Mouse (Mus musculus) heart, embryonic 14.5 days (tissue): ENCODE measurements around the gene Cchcr1. TPM values are rescaled to one million over a fixed set of nuclear protein-coding genes. Genes with fewer than 3 reads are reported as not detected.
"Not testable (repeated sequence)": the region's sequence is repeated elsewhere in the genome, so short reads cannot be mapped to it uniquely, and the experiment has no call there.

Source experiments
- ATAC-seq: fragments of 200-750 bp; cut with Nextera tagmentation; 2 replicates; pipeline ENCODE4 v1.8.0; 2017; ENCODE audit warnings: low read depth, moderate TSS enrichment; ENCODE audit not compliant: insufficient number of reproducible peaks, insufficient read depth, low FRiP score
- H3K27ac ChIP-seq, 2 experiments: fragments of 200-500 bp in 1 of 2; fragments of 300-500 bp in 1 of 2; sonication (generic) in 1 of 2; replicated peaks in 1 of 2; 2 replicates each; pipeline ENCODE4 v1.5.1; 2012 to 2014; ENCODE audit warnings: low read depth in 2 of 2, low read length in 2 of 2, control low read depth in 1 of 2, mild to moderate bottlenecking in 1 of 2, mixed read lengths in 1 of 2; ENCODE audit not compliant: control insufficient read depth in 1 of 2, insufficient read depth in 1 of 2
- H3K27me3 ChIP-seq: fragments of 300-500 bp; sonication (generic); 2 replicates; pipeline ENCODE4 v1.6.1; 2014; ENCODE audit warnings: mild to moderate bottlenecking, low read length, control low read depth; ENCODE audit not compliant: control insufficient read depth, insufficient read depth
- H3K36me3 ChIP-seq: fragments of 300-500 bp; sonication (generic); 2 replicates; pipeline ENCODE4 v1.6.1; 2014; ENCODE audit warnings: mild to moderate bottlenecking, control low read depth, low read length, mixed read lengths; ENCODE audit not compliant: control insufficient read depth, insufficient read depth
- H3K4me1 ChIP-seq, 2 experiments: fragments of 200-500 bp in 1 of 2; fragments of 300-500 bp in 1 of 2; sonication (generic) in 1 of 2; 2 replicates each; pipeline ENCODE4 v1.6.1; 2012 to 2014; ENCODE audit warnings: low read length in 2 of 2, control low read depth in 1 of 2, mixed read lengths in 1 of 2; ENCODE audit not compliant: control insufficient read depth in 2 of 2, insufficient read depth in 2 of 2
- H3K4me2 ChIP-seq: fragments of 300-500 bp; sonication (generic); 2 replicates; pipeline ENCODE4 v1.6.1; 2014; ENCODE audit warnings: mild to moderate bottlenecking, low read length
- H3K4me3 ChIP-seq, 2 experiments: fragments of 200-500 bp in 1 of 2; fragments of 300-500 bp in 1 of 2; sonication (generic) in 1 of 2; 2 replicates each; pipeline ENCODE4 v1.5.1; 2012 to 2014; ENCODE audit warnings: low read length in 2 of 2, mild to moderate bottlenecking in 2 of 2, control low read depth in 1 of 2, low read depth in 1 of 2, moderate library complexity in 1 of 2; ENCODE audit not compliant: control insufficient read depth in 1 of 2, insufficient read depth in 1 of 2
- H3K9ac ChIP-seq: fragments of 300-500 bp; sonication (generic); 2 replicates; pipeline ENCODE4 v1.6.1; 2014; ENCODE audit warnings: mild to moderate bottlenecking, low read length
- H3K9me3 ChIP-seq: fragments of 300-500 bp; sonication (generic); 2 replicates; pipeline ENCODE4 v1.6.1; 2016; ENCODE audit warnings: low read length, control low read depth; ENCODE audit not compliant: control insufficient read depth
- WGBS: fragments of 180-500 bp; shearing (Covaris S2); extraction: QIAGEN DNeasy Blood & Tissue Kit; methylation state at CpG from one replicate; pipeline ENCODE4 v1.1.7; 2014; 5-methylcytosine and 5-hydroxymethylcytosine counted together
- polyA plus RNA-seq: library from polyadenylated mRNA; unstranded; fragments of >200 nt; fragmentation: Nextera tagmentation; extraction: Ambion mirVana; gene quantifications from 2 replicates; pipeline ENCODE4 v1.2.1, GENCODE M21; 2014

Cchcr1 gene
- polyA plus RNA-seq = 10.2 and 10.4 TPM in 2 replicates

DNA sequence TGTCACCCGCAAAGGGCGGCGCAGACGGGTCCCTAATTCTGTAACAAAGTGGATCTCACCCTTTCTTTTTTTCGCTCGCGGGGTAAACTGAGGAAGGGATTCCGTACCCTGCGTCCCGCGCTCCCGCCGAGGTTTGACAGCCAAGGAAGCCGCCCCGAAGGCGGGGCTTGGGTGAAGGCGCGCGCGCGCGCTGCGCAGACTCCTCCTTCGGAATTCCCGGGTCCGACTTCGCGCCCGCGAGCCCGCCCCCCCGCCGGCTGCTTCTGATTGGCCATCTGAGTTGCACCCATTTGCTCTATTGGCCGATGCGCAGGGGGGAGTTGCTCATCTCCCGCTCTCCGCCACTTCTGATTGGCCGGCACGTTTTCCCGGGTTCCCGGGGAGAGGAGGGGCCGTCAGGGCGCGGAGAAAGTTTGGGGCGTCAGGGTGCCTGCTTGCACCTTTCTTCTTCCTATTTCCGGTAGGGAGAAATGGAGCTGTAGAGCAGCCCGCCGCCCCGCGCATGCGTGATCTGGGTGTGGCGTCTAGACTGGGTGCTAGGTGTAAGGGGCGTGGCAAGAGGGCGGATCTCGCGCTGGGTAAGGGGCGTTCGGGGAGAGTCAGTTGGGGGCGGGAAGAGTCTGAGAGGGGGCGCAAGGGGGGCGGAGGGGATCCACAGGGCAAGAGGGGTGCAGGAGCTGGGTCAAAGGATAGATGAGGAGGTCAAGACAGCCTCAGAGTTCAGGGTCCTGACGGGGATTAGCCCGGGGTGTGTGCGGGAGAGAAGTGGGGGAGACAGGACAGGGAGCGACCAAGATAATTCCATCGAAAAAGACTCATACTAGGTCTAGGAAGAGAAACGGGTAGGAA lies at the start of gene Cchcr1, which contains the start of gene Tcf19:
Gene Cchcr1 (plus strand): TSS at position 449 of the 849 bp plus-strand sequence.
Gene Tcf19 (minus strand): TSS at position 173 of the 849 bp plus-strand sequence.
- peak within 1 kb of the TSS; percentile 79 for H3K9ac ChIP-seq
- peaks cover 27% of the 10 kb centered on the region for H3K36me3 ChIP-seq
- no peaks in the 10 kb centered on the region for H3K9me3 ChIP-seq
- H3K4me3 ChIP-seq = peak within 1 kb of the TSS; percentile 70 to 73
- under 1% methylated on average over 67 of the region's 67 CpGs for WGBS
- peak within 1 kb of the TSS; percentile 92 for H3K4me2 ChIP-seq
- peaks cover 14 to 27% of the 10 kb centered on the region in 2 experiments for H3K4me1 ChIP-seq
- H3K27me3 ChIP-seq = no peaks in the 10 kb centered on the region
- H3K27ac ChIP-seq = peak within 1 kb of the TSS; percentile 17 to 68
- peak; percentile 93 for ATAC-seq

GRCm38 (mm10) chr17:35468936-35469335 lies 48.0 kb upstream of the Cchcr1 start:
- H3K36me3 ChIP-seq, ATAC-seq, H3K9ac ChIP-seq, H3K4me3 ChIP-seq, H3K4me1 ChIP-seq, H3K27ac ChIP-seq, H3K4me2 ChIP-seq, H3K9me3 ChIP-seq: not testable (repeated sequence)
- 36% methylated on average over 3 of the region's 3 CpGs for WGBS
- H3K27me3 ChIP-seq = peaks cover 29% of the 10 kb centered on the region

- Histone ChIP-seq H3K4me2 (peak within 1 kb of the TSS; percentile 87), H3K4me1 (peaks cover 0 to 9% of the 10 kb centered on the region in 2 experiments; a peak in 2 of 4 replicates), H3K27me3 (peaks cover 34% of the 10 kb centered on the region), H3K4me3 (peak within 1 kb of the TSS; percentile 30 to 50), H3K36me3 (no peaks in the 10 kb centered on the region), H3K9me3 (no peaks in the 10 kb centered on the region), H3K27ac (no peak within 1 kb of the TSS), H3K9ac (peak within 1 kb of the TSS; percentile 57; the same call in 1 of the 2 replicates)
- 1% methylated on average over 72 of the region's 80 CpGs for WGBS
- no peak for ATAC-seq
These were observed 46.8 kb upstream of the Cchcr1 start, which contains the start of gene H2-Q10 for GRCm38 (mm10) chr17:35469842-35470751. TSS of gene H2-Q10 (plus strand) at chr17:35470089.

GRCm38 (mm10) chr17:35484066-35484465 lies 32.8 kb upstream of the Cchcr1 start:
- Histone ChIP-seq H3K4me1 (peaks cover 4% of the 10 kb centered on the region in 2 experiments; a peak in 3 of 4 replicates), H3K27ac (no peak overlapping the region)
- under 1% methylated on average over 9 of the region's 9 CpGs for WGBS

DNA sequence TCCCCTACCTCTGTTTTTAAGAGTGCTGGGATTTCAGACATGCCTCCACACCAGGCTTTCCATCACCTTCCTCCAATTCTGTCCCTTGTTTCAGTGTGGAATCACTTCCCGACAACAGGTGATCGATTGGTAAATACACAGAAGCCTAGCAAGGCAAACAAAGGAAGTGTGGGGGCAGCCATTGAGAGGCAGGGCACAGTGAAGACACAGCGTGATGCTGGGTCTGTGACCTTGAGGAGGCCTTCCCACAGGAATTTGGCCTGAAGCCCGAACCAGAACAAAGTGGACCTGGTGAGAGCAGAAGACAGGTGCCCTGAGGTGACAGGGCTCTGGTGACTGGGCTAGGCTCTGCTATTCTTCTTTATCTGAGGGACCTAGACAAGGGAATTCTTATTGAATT lies 31.2 kb upstream of the Cchcr1 start:
- H3K9me3 ChIP-seq = no peaks in the 10 kb centered on the region
- peaks cover 4% of the 10 kb centered on the region in 2 experiments; a peak in 3 of 4 replicates for H3K4me1 ChIP-seq
- no peaks in the 10 kb centered on the region for H3K36me3 ChIP-seq
- no peak; the same call in 1 of the 2 replicates for ATAC-seq
- peak overlapping the region; percentile 55 to 84 for H3K27ac ChIP-seq
- H3K9ac ChIP-seq = no peak overlapping the region
- no peaks in the 10 kb centered on the region for H3K27me3 ChIP-seq
- 32% methylated on average over 4 of the region's 4 CpGs for WGBS
- no peak overlapping the region for H3K4me2 ChIP-seq
- H3K4me3 ChIP-seq = no peak overlapping the region

More at GRCm38 (mm10) chr17:35484066-35484465, 32.8 kb upstream of the Cchcr1 start:
- H3K4me3 ChIP-seq = no peak overlapping the region
- H3K27me3 ChIP-seq = no peaks in the 10 kb centered on the region
- H3K9me3 ChIP-seq = no peaks in the 10 kb centered on the region
- no peak overlapping the region for H3K9ac ChIP-seq
- no peak for ATAC-seq
- no peak overlapping the region for H3K4me2 ChIP-seq
- H3K36me3 ChIP-seq = no peaks in the 10 kb centered on the region

DNA sequence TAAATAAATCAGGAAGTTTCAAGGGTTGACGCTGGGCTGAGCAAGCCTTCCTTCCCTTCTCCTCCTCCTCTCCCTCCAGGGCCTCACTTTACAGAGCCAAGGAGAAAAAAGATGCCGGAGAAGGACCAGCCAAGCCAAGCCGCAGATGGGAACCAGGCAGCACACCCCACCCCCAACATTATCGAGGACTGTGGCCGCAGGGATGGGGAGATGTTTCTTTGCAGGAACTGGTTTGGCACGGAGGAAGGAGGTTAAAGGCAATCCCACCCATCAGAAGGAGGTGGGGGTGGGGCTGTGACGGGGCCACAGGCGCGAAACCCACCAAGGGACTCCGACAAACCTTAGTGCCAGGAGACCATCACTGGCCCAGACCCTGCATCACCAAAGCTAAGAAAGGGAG lies 30.2 kb upstream of the Cchcr1 start:
- Histone ChIP-seq H3K36me3 (no peaks in the 10 kb centered on the region), H3K4me1 (peaks cover 4% of the 10 kb centered on the region in 2 experiments; a peak in 3 of 4 replicates), H3K27me3 (no peaks in the 10 kb centered on the region), H3K27ac (no peak overlapping the region), H3K4me2 (no peak overlapping the region), H3K9me3 (no peaks in the 10 kb centered on the region), H3K9ac (no peak overlapping the region), H3K4me3 (no peak overlapping the region)
- WGBS = 47% methylated on average over 10 of the region's 10 CpGs
- no peak for ATAC-seq

DNA sequence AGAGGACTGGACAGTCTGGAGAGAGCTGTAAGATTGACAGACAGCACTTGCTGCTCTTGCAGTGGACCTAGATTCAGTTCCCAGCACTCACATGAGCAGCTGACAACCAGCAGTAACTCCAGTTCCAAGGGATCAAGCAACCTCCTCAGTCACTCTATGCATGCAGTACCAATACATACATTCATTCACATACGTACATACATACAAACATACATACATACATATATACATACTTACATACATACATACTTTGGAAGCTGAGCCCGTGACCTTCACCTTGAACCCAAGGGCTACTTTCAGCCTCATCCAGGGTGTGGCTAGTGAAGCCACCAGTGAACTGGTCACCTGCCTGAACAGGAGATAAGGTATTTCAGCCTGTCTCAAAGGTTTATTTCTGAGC lies 28.9 kb upstream of the Cchcr1 start:
- ATAC-seq = no peak
- H3K27me3 ChIP-seq = no peaks in the 10 kb centered on the region
- H3K9ac ChIP-seq = no peak overlapping the region
- no peaks in the 10 kb centered on the region for H3K9me3 ChIP-seq
- no peak overlapping the region for H3K4me3 ChIP-seq
- WGBS = 94% methylated on average over 2 of the region's 2 CpGs
- no peak overlapping the region for H3K4me2 ChIP-seq
- H3K4me1 ChIP-seq = peaks cover 4% of the 10 kb centered on the region in 2 experiments; a peak in 3 of 4 replicates
- no peak overlapping the region for H3K27ac ChIP-seq
- no peaks in the 10 kb centered on the region for H3K36me3 ChIP-seq
